Mouse (Mus musculus): ENCODE measurements around the gene Idua. TPM values are rescaled to one million over a fixed set of nuclear protein-coding genes. Genes with fewer than 3 reads are reported as not detected.

Gene Idua
- polyA plus RNA-seq, 1 experiment from 2014 or later, result 12.3 TPM

GRCm38 (mm10) chr5:108689091-108689490, 29.0 kb downstream of the Idua start:
- Histone ChIP-seq H3K9ac (no peak overlapping the region), H3K27ac (ENCODE audit: low read depth) (no peak overlapping the region), H3K36me3 (ENCODE audit: insufficient read depth) (no peaks in the 10 kb centered on the region), H3K4me1 (ENCODE audit: insufficient read depth) (0 out of 2 replicates have a peak, but pooled peaks cover 4% of the 10 kb centered on the region), H3K9me3 (ENCODE audit: low read depth, low read length) (no peaks in the 10 kb centered on the region), H3K4me3 (ENCODE audit: low read depth, low read length) (no peak overlapping the region), H3K4me2 (no peak overlapping the region), H3K27me3 (ENCODE audit: insufficient read depth, low read length) (no peaks in the 10 kb centered on the region)
- ATAC-seq (ENCODE audit: insufficient read depth) (no peak), DNase-seq (no peak)
- TF ChIP-seq CTCF (IDR thresholded peaks at IDR 0.05; ENCODE audit: low read depth), result no peak
- 68% methylated on average over 5 of the region's 5 CpGs for WGBS

- peak; percentile 32 for TF ChIP-seq CTCF (IDR thresholded peaks at IDR 0.05; ENCODE audit: low read depth)
- H3K4me2 ChIP-seq, result no peak overlapping the region
- 0 out of 2 replicates have a peak, but pooled peaks cover 2% of the 10 kb centered on the region for H3K36me3 ChIP-seq (ENCODE audit: insufficient read depth)
- no peaks in the 10 kb centered on the region for H3K27me3 ChIP-seq (ENCODE audit: insufficient read depth, low read length)
- 0 out of 2 replicates have a peak, but pooled peaks cover 8% of the 10 kb centered on the region for H3K4me1 ChIP-seq (ENCODE audit: insufficient read depth)
- 62% methylated on average over 4 of the region's 4 CpGs for WGBS
- ATAC-seq (ENCODE audit: insufficient read depth) (no peak), DNase-seq (peak; percentile 30)
- H3K27ac ChIP-seq (ENCODE audit: low read depth), result no peak overlapping the region
- no peak overlapping the region for H3K9ac ChIP-seq
- H3K4me3 ChIP-seq (ENCODE audit: low read depth, low read length), result no peak overlapping the region
- no peaks in the 10 kb centered on the region for H3K9me3 ChIP-seq (ENCODE audit: low read depth, low read length)
These were observed 31.0 kb downstream of the Idua start for GRCm38 (mm10) chr5:108691152-108691551.

GRCm38 (mm10) chr5:108692271-108692670, 32.1 kb downstream of the Idua start, which contains the start of gene Fgfrl1:
Fgfrl1 (plus strand) TSS chr5:108692382.
- Histone ChIP-seq H3K9ac (peak within 1 kb of the TSS; percentile 80), H3K4me1 (ENCODE audit: insufficient read depth) (peaks cover 15% of the 10 kb centered on the region; the same call in 1 of the 2 replicates), H3K4me2 (peak within 1 kb of the TSS; percentile 75), H3K36me3 (ENCODE audit: insufficient read depth) (0 out of 2 replicates have a peak, but pooled peaks cover 2% of the 10 kb centered on the region), H3K27ac (ENCODE audit: low read depth) (no peak within 1 kb of the TSS), H3K4me3 (ENCODE audit: low read depth, low read length) (peak within 1 kb of the TSS; percentile 80), H3K9me3 (ENCODE audit: low read depth, low read length) (no peaks in the 10 kb centered on the region), H3K27me3 (ENCODE audit: insufficient read depth, low read length) (no peaks in the 10 kb centered on the region)
- 0% methylated on average over 16 of the region's 18 CpGs for WGBS
- peak; percentile 69 for DNase-seq
- TF ChIP-seq CTCF (IDR thresholded peaks at IDR 0.05; ENCODE audit: low read depth), result peak; percentile 64
- no peak for ATAC-seq (ENCODE audit: insufficient read depth)

- no peak overlapping the region for H3K27ac ChIP-seq (ENCODE audit: low read depth)
These were observed 33.7 kb downstream of the Idua start for GRCm38 (mm10) chr5:108693872-108694288.

GRCm38 (mm10) chr5:108694352-108695261, 34.5 kb downstream of the Idua start:
- DNase-seq (peak; percentile 61), ATAC-seq (ENCODE audit: insufficient read depth) (peak; percentile 63)
- Histone ChIP-seq H3K9ac (peak overlapping the region; percentile 80), H3K27me3 (ENCODE audit: insufficient read depth, low read length) (no peaks in the 10 kb centered on the region), H3K27ac (ENCODE audit: low read depth) (peak overlapping the region; percentile 69), H3K4me1 (ENCODE audit: insufficient read depth) (peaks cover 20% of the 10 kb centered on the region), H3K4me3 (ENCODE audit: low read depth, low read length) (peak overlapping the region; percentile 80), H3K4me2 (peak overlapping the region; percentile 75), H3K36me3 (ENCODE audit: insufficient read depth) (0 out of 2 replicates have a peak, but pooled peaks cover 2% of the 10 kb centered on the region), H3K9me3 (ENCODE audit: low read depth, low read length) (no peaks in the 10 kb centered on the region)
- under 1% methylated on average over 93 of the region's 99 CpGs for WGBS
- no peak for TF ChIP-seq CTCF (IDR thresholded peaks at IDR 0.05; ENCODE audit: low read depth)

More at GRCm38 (mm10) chr5:108693872-108694288, 33.7 kb downstream of the Idua start:
- H3K36me3 ChIP-seq (ENCODE audit: insufficient read depth), result 0 out of 2 replicates have a peak, but pooled peaks cover 2% of the 10 kb centered on the region
- H3K27me3 ChIP-seq (ENCODE audit: insufficient read depth, low read length), result no peaks in the 10 kb centered on the region
- no peak for TF ChIP-seq CTCF (IDR thresholded peaks at IDR 0.05; ENCODE audit: low read depth)
- DNase-seq (peak; percentile 95), ATAC-seq (ENCODE audit: insufficient read depth) (peak; percentile 95)
- under 1% methylated on average over 43 of the region's 43 CpGs for WGBS
- peaks cover 16% of the 10 kb centered on the region; the same call in 1 of the 2 replicates for H3K4me1 ChIP-seq (ENCODE audit: insufficient read depth)
- H3K4me3 ChIP-seq (ENCODE audit: low read depth, low read length), result peak overlapping the region; percentile 80
- no peaks in the 10 kb centered on the region for H3K9me3 ChIP-seq (ENCODE audit: low read depth, low read length)
- peak overlapping the region; percentile 80 for H3K9ac ChIP-seq
- H3K4me2 ChIP-seq, result peak overlapping the region; percentile 75

GRCm38 (mm10) chr5:108695861-108696260, 35.7 kb downstream of the Idua start:
- Histone ChIP-seq H3K36me3 (ENCODE audit: insufficient read depth) (0 out of 2 replicates have a peak, but pooled peaks cover 2% of the 10 kb centered on the region), H3K9me3 (ENCODE audit: low read depth, low read length) (no peaks in the 10 kb centered on the region), H3K9ac (no peak overlapping the region), H3K4me2 (peak overlapping the region; percentile 75; the same call in 1 of the 2 replicates), H3K4me1 (ENCODE audit: insufficient read depth) (peaks cover 20% of the 10 kb centered on the region), H3K27ac (ENCODE audit: low read depth) (no peak overlapping the region), H3K4me3 (ENCODE audit: low read depth, low read length) (peak overlapping the region; percentile 80; the same call in 1 of the 2 replicates), H3K27me3 (ENCODE audit: insufficient read depth, low read length) (no peaks in the 10 kb centered on the region)
- DNase-seq, result no peak
- TF ChIP-seq CTCF (IDR thresholded peaks at IDR 0.05; ENCODE audit: low read depth), result no peak
- WGBS, result 93% methylated on average over 11 of the region's 12 CpGs
- ATAC-seq (ENCODE audit: insufficient read depth), result no peak

- WGBS, result 81% methylated on average over 3 of the region's 3 CpGs
- peaks cover 20% of the 10 kb centered on the region for H3K4me1 ChIP-seq (ENCODE audit: insufficient read depth)
- no peak for TF ChIP-seq CTCF (IDR thresholded peaks at IDR 0.05; ENCODE audit: low read depth)
- DNase-seq, result no peak
- H3K27ac ChIP-seq (ENCODE audit: low read depth), result no peak overlapping the region
- 0 out of 2 replicates have a peak, but pooled peaks cover 2% of the 10 kb centered on the region for H3K36me3 ChIP-seq (ENCODE audit: insufficient read depth)
- H3K4me3 ChIP-seq (ENCODE audit: low read depth, low read length), result no peak overlapping the region
- no peaks in the 10 kb centered on the region for H3K9me3 ChIP-seq (ENCODE audit: low read depth, low read length)
- no peak overlapping the region for H3K9ac ChIP-seq
- no peak for ATAC-seq (ENCODE audit: insufficient read depth)
- H3K27me3 ChIP-seq (ENCODE audit: insufficient read depth, low read length), result no peaks in the 10 kb centered on the region
- peak overlapping the region; percentile 15; the same call in 1 of the 2 replicates for H3K4me2 ChIP-seq
These were observed 36.4 kb downstream of the Idua start for GRCm38 (mm10) chr5:108696542-108696941.

All from lung, embryonic 14.5 days (tissue).